Mouse (Mus musculus) heart, postnatal 0 days (tissue): ENCODE results near the gene Nomo1. TPM values are rescaled to one million over a fixed set of nuclear protein-coding genes. Genes with fewer than 3 reads are reported as not detected.

Experiments
- ATAC-seq: fragments of 200-750 bp; cut with Nextera tagmentation; 2 replicates; pipeline ENCODE4 v1.8.0; 2017; ENCODE audit warnings: low read depth, moderate number of reproducible peaks, moderate library complexity; ENCODE audit not compliant: insufficient read depth
- DNase-seq: peaks from one replicate; pipeline ENCODE4 v3.0.0-alpha.2; 2016; ENCODE audit warnings: low spot score
- H3K27ac ChIP-seq: fragments of 300-500 bp; sonication (generic); 2 replicates; pipeline ENCODE4 v1.5.1; 2014; ENCODE audit warnings: low read depth, mild to moderate bottlenecking
- H3K27me3 ChIP-seq: fragments of 300-500 bp; sonication (generic); 2 replicates; pipeline ENCODE4 v1.6.1; 2014; ENCODE audit warnings: low read length, mixed read lengths; ENCODE audit not compliant: control insufficient read depth, insufficient read depth
- H3K36me3 ChIP-seq: fragments of 300-500 bp; sonication (generic); replicated peaks from 2 replicates; pipeline ENCODE4 v1.6.1; 2014; ENCODE audit warnings: low read length, mixed read lengths; ENCODE audit not compliant: control insufficient read depth, insufficient read depth
- H3K4me1 ChIP-seq: fragments of 300-500 bp; sonication (generic); 2 replicates; pipeline ENCODE4 v1.6.1; 2014; ENCODE audit warnings: antibody characterized with exemption; ENCODE audit not compliant: control insufficient read depth, insufficient read depth
- H3K4me2 ChIP-seq: fragments of 300-500 bp; sonication (generic); 2 replicates; pipeline ENCODE4 v1.6.1; 2014; ENCODE audit warnings: low read depth, mild to moderate bottlenecking, low read length, moderate library complexity
- H3K4me3 ChIP-seq: fragments of 300-500 bp; sonication (generic); 2 replicates; pipeline ENCODE4 v1.5.1; 2014; ENCODE audit warnings: low read depth, low read length
- H3K9ac ChIP-seq: fragments of 300-500 bp; sonication (generic); replicated peaks from 2 replicates; pipeline ENCODE4 v1.6.1; 2014; ENCODE audit warnings: low read depth, low read length, mixed read lengths
- H3K9me3 ChIP-seq: fragments of 300-500 bp; sonication (generic); replicated peaks from 2 replicates; pipeline ENCODE4 v1.6.1; 2016; ENCODE audit warnings: low read length; ENCODE audit not compliant: control insufficient read depth
- CTCF ChIP-seq: IDR thresholded peaks from 2 replicates; pipeline ENCODE4 v1.5.1; 2016; ENCODE audit warnings: antibody characterized with exemption, control low read depth, low read depth
- EP300 ChIP-seq: IDR thresholded peaks from 2 replicates; pipeline ENCODE4 v1.6.1; 2016; ENCODE audit warnings: antibody characterized with exemption, low read depth
- WGBS: fragments of 180-500 bp; shearing (Covaris S2); extraction: QIAGEN DNeasy Blood & Tissue Kit; methylation state at CpG from one replicate; pipeline ENCODE4 v1.1.7; 2014; 5-methylcytosine and 5-hydroxymethylcytosine counted together
- polyA plus RNA-seq: library from polyadenylated mRNA; unstranded; fragments of >200 nt; fragmentation: Nextera tagmentation; extraction: Ambion mirVana; gene quantifications from 2 replicates; pipeline ENCODE4 v1.2.1, GENCODE M21; 2015
- total RNA-seq: library from RNA; depleted of rRNA; stranded (reverse); fragments of >200 nt; gene quantifications from 2 replicates; pipeline ENCODE4 v1.2.3, GENCODE M21; 2014; ENCODE audit warnings: low replicate concordance

Nomo1 gene
- total and polyA plus RNA-seq, 2 experiments from 2014 or later, result 23.6 to 42.3 TPM

DNA sequence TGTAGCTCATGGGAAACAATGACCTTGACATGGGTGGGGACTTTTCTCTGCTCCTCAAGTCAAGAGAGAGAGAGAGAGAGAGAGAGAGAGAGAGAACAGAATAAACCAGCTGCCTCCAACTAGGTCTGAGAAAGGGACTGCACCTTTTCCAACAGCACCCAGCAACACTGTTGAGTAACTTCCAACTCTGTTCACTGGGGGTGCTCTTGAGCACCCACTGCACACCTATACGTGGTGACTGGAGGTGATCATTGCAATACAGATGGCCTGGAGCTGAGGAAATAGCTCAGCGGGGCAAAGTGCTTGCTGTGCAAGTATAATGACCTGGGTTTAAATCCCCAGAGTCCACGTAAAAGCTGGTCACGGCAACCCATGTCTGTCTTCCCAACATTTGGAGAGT lies 30.8 kb upstream of the Nomo1 start:
- H3K9ac ChIP-seq, result no peak overlapping the region
- ATAC-seq (no peak), DNase-seq (no peak)
- TF ChIP-seq CTCF (no peak), EP300 (no peak)
- no peaks in the 10 kb centered on the region for H3K4me1 ChIP-seq
- no peaks in the 10 kb centered on the region for H3K9me3 ChIP-seq
- H3K36me3 ChIP-seq, result no peaks in the 10 kb centered on the region
- H3K27ac ChIP-seq, result no peak overlapping the region
- WGBS, result 50% methylated on average over 4 of the region's 4 CpGs
- H3K27me3 ChIP-seq, result no peaks in the 10 kb centered on the region
- H3K4me2 ChIP-seq, result no peak overlapping the region
- no peak overlapping the region for H3K4me3 ChIP-seq

DNA sequence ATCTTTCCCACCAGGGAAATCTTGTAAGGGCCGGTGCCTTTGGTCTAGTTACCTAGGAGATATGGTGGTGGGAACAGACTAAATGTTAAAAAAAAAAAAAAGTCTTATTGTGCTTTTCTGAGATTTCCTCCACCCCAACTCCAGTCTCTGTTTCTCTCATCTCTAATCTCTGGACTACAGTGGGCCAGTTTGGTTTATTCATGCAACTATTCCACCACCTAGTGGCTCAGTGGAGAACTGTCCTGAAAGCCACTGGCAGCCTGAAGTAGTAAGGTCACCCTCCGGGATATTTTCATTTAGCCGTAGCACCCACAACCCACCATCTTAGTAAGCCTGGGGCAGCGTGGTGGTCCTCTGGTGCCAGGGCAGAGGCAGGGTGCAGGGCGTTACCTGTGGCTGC lies 23.9 kb upstream of the Nomo1 start:
- no peak overlapping the region for H3K9ac ChIP-seq
- H3K4me1 ChIP-seq, result no peaks in the 10 kb centered on the region
- H3K4me2 ChIP-seq, result no peak overlapping the region
- no peaks in the 10 kb centered on the region for H3K27me3 ChIP-seq
- no peak overlapping the region for H3K4me3 ChIP-seq
- TF ChIP-seq EP300 (no peak), CTCF (peak; percentile 88)
- no peaks in the 10 kb centered on the region for H3K36me3 ChIP-seq
- no peak overlapping the region for H3K27ac ChIP-seq
- H3K9me3 ChIP-seq, result no peaks in the 10 kb centered on the region
- 11% methylated on average over 5 of the region's 5 CpGs for WGBS
- ATAC-seq (peak; percentile 61; the same call in 1 of the 2 replicates), DNase-seq (peak; percentile 62)

DNA sequence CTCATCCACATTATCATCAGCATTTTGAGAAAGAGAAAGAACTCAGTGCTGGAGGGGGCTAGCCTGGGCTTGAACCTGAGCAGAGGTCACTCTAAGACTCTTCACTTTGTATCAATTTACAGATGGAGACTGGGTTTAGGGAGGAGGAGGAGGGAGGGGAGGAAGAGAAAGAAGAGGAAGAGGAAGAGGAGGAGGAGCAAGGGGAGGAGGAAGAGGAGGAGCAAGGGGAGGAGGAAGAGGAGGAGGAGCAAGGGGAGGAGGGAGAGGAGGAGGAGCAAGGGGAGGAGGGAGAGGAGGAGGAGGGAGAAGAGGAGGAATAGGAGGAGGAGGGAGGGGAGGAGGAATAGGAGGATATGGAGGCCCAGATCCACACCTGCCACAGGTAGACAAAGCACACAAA lies 21.4 kb upstream of the Nomo1 start:
- ATAC-seq, result no peak
- Histone ChIP-seq H3K4me3 (no peak overlapping the region), H3K27me3 (no peaks in the 10 kb centered on the region), H3K9ac (no peak overlapping the region), H3K9me3 (no peaks in the 10 kb centered on the region), H3K4me1 (no peaks in the 10 kb centered on the region), H3K36me3 (no peaks in the 10 kb centered on the region), H3K4me2 (no peak overlapping the region), H3K27ac (no peak overlapping the region)
- DNase-seq, result no peak
- TF ChIP-seq CTCF (no peak), EP300 (no peak)

DNA sequence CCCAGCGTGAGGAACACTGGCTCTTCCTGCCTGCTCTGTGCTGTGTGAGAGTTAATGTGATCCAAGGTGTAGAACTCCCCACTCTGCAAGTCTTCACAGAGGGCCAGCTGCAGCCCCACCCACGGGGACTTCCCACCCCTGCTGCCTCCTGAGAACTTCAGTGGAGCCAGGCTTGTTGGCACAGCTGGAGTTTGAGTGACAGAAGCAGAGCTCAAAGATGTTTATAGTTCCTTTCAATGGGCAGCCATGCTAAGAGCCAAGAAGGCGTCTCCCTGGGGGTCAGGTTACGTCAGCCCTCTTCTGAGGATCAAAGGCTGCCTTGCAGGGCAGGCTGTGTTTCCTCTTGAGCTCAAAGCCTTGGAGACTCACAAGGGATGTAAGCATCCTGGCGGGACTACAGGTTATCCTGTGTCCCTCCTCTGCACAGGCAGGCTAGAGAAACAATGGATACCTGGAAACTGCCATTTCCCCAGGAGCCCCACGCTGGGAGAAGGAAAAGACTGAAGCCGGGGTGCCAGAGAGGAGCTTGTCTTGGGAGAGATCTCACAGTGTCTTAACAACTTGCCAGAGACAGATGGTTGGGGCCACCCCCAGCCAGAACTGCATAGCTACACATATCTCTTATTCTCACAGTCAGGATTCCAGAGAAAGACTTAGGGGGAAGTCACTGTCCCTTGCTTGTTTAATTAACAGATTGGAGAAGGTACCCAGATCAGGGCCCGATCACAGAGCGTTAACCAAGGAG lies 20.1 kb upstream of the Nomo1 start:
- WGBS, result 26% methylated on average over 9 of the region's 9 CpGs
- ATAC-seq (peak; percentile 50; the same call in 1 of the 2 replicates), DNase-seq (peak; percentile 11)
- Histone ChIP-seq H3K36me3 (no peaks in the 10 kb centered on the region), H3K27ac (no peak overlapping the region), H3K9ac (no peak overlapping the region), H3K9me3 (no peaks in the 10 kb centered on the region), H3K4me1 (no peaks in the 10 kb centered on the region), H3K27me3 (no peaks in the 10 kb centered on the region), H3K4me2 (no peak overlapping the region), H3K4me3 (no peak overlapping the region)
- no peak for TF ChIP-seq EP300
- TF ChIP-seq CTCF, result no peak

DNA sequence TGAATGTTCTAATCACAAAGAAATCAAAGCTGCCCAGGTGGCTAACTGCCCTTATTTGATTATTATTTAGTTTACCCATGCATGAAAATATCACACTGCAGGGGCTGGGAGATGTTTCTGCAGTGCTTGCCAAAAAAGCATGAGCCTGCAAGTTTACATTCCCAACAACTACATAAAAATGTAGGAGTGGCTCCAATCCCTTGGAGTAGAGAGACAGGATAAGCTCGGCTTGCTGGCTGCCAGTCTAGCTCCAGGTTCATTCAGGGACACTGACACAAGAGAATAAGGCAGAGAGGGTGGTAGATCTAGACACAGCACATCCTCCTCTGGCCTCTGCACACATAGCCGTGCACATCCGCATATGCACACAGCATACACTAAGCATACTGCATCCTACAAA lies 13.9 kb upstream of the Nomo1 start:
- no peak overlapping the region for H3K27ac ChIP-seq
- ATAC-seq, result peak; percentile 33; the same call in 1 of the 2 replicates
- TF ChIP-seq CTCF (no peak), EP300 (no peak)
- H3K9me3 ChIP-seq, result no peaks in the 10 kb centered on the region
- no peaks in the 10 kb centered on the region for H3K27me3 ChIP-seq
- WGBS, result 57% methylated on average over 3 of the region's 3 CpGs
- no peak overlapping the region for H3K9ac ChIP-seq
- H3K4me2 ChIP-seq, result no peak overlapping the region
- no peaks in the 10 kb centered on the region for H3K4me1 ChIP-seq
- H3K4me3 ChIP-seq, result no peak overlapping the region
- H3K36me3 ChIP-seq, result no peaks in the 10 kb centered on the region
- no peak for DNase-seq

DNA sequence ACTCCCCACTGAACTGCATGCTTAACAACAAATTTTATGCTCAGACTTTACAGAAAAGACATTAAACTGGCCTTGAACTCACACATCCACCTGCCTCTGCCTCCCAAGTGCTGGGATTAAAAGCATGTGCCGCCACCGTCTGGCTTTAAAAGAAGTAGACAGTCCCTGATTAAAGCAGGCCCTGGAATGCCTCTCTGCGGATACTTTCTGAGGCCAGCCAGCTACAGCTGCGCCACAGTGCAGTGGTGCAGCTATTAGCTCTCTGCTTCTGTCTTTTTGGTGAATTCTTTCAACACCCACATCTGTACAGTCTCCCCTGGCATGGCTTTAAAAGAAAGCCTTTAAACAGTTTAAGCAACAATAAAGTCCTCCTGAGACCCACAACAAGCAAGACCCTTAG lies 11.5 kb upstream of the Nomo1 start:
- ATAC-seq, result no peak
- no peaks in the 10 kb centered on the region for H3K9me3 ChIP-seq

More for the DNA sequence above, 11.5 kb upstream of the Nomo1 start:
- TF ChIP-seq CTCF (no peak), EP300 (no peak)
- Histone ChIP-seq H3K36me3 (no peaks in the 10 kb centered on the region), H3K27me3 (no peaks in the 10 kb centered on the region), H3K4me3 (no peak overlapping the region), H3K9ac (no peak overlapping the region), H3K4me2 (no peak overlapping the region), H3K4me1 (no peaks in the 10 kb centered on the region), H3K27ac (no peak overlapping the region)
- whole genome bisulfite sequencing, result 26% methylated on average over 4 of the region's 4 CpGs
- no peak for DNase-seq
